Mouse (Mus musculus): ENCODE measurements around the gene Cyp2d10. TPM values are rescaled to one million over a fixed set of nuclear protein-coding genes. Genes with fewer than 3 reads are reported as not detected.
A peak's percentile ranks its signal among the peaks of the same experiment; 100 is the strongest.

Cyp2d10 gene
- polyA plus RNA-seq, 1 experiment, result not detected

DNA sequence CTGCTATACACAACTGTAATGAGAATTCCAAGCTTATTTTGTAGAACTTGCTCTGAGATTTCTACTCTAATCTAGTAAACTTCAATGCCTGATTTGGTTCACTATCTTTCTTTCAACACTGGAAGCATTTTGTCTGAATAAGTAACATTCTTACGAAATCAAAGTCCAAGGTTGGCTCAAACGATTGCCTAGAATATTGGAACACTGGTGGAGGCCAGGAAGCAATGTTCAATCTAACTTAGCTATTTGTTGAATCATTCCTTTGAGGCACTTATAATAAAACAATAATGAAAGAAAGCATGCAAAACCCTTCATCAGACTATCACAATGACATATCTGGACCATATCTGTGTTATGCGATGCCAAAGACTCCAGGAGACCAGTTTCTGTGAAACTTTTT, 27.5 kb upstream of the Cyp2d10 start:
- H3K27ac ChIP-seq (ENCODE audit: insufficient read depth, low read length), result no peak overlapping the region
- TF ChIP-seq CTCF (IDR thresholded peaks at IDR 0.05; ENCODE audit: extremely low read depth, insufficient read depth, low read length) (no peak), POLR2A (IDR thresholded peaks at IDR 0.05; ENCODE audit: extremely low read depth, insufficient read depth, low read length) (no peak)
- no peak overlapping the region for H3K4me3 ChIP-seq (ENCODE audit: insufficient read depth, low read length)
- H3K4me1 ChIP-seq (ENCODE audit: control insufficient read depth, insufficient read depth, low read length), result no peaks in the 10 kb centered on the region

DNA sequence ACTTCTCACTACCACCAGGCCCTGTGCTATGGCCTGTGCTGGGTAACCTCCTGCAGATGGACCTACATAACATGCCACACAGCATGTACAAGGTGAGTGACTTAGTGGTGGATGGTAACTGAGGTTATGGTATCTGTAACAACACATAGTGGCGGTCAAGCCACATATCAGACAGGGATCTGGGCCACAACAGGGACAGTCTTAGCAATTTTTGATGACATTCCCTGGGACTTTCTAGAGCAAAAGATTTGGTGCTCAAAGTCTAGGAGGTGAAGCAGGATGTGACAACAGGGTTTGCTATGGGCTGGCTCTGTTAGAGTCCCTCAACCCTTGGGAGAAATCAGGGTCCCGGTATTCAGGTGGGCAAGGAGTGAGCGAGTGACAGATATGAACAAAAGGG, 26.6 kb upstream of the Cyp2d10 start:
- no peak for TF ChIP-seq POLR2A (IDR thresholded peaks at IDR 0.05; ENCODE audit: extremely low read depth, insufficient read depth, low read length)
- no peak for TF ChIP-seq CTCF (IDR thresholded peaks at IDR 0.05; ENCODE audit: extremely low read depth, insufficient read depth, low read length)

DNA sequence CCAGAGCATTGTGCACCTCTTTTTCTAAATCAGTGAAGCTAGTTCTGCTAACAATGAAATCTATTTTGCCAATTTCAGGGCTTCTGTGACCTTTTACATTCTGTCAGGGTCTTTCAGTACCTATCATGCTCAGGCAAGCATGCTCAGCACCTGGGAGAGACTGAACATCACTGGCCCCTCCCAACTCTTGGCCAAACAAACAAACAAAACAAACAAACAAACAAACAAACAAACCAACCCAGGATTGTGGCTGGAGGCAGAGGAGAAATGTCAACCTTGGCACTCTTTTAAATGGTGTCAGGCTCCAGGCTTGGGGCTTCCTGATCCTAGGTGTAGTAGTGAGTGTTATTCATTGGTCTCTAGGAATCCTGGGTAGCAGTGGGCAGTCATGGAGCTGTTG, 26.1 kb upstream of the Cyp2d10 start, which contains the start of gene Cyp2d9:
Gene Cyp2d9 (plus strand): TSS at position 301 of the 400 bp plus-strand sequence.
- Histone ChIP-seq H3K4me3 (ENCODE audit: insufficient read depth, low read length) (no peak within 1 kb of the TSS), H3K4me1 (ENCODE audit: control insufficient read depth, insufficient read depth, low read length) (no peaks in the 10 kb centered on the region), H3K27ac (ENCODE audit: insufficient read depth, low read length) (no peak within 1 kb of the TSS)
- TF ChIP-seq CTCF (IDR thresholded peaks at IDR 0.05; ENCODE audit: extremely low read depth, insufficient read depth, low read length) (no peak), POLR2A (IDR thresholded peaks at IDR 0.05; ENCODE audit: extremely low read depth, insufficient read depth, low read length) (no peak)

More for the DNA sequence above, 26.6 kb upstream of the Cyp2d10 start:
- H3K4me1 ChIP-seq (ENCODE audit: control insufficient read depth, insufficient read depth, low read length), result no peaks in the 10 kb centered on the region
- H3K27ac ChIP-seq (ENCODE audit: insufficient read depth, low read length), result no peak overlapping the region
- no peak overlapping the region for H3K4me3 ChIP-seq (ENCODE audit: insufficient read depth, low read length)

DNA sequence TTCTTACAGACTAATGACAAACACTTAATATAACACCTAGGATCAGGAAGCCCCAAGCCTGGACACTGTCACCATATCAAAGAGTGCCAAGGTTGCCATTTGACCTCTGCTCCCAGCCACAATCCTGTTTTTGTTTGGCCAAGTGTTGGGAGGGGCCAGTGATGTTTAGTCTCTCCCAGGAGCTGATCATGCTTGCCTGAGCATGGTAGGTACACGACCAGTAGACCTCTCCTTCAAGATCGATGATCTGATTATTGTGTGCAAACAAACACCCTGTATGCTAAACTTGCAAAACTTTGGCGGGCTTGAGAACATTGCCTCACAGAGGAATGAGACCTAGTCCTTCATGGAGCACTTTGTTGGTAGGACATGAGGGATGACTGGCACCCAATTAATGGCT, 16.5 kb upstream of the Cyp2d10 start:
- no peak overlapping the region for H3K4me3 ChIP-seq (ENCODE audit: insufficient read depth, low read length)
- no peak for TF ChIP-seq POLR2A (IDR thresholded peaks at IDR 0.05; ENCODE audit: extremely low read depth, insufficient read depth, low read length)
- no peak for TF ChIP-seq CTCF (IDR thresholded peaks at IDR 0.05; ENCODE audit: extremely low read depth, insufficient read depth, low read length)
- H3K4me1 ChIP-seq (ENCODE audit: control insufficient read depth, insufficient read depth, low read length), result no peaks in the 10 kb centered on the region
- H3K27ac ChIP-seq (ENCODE audit: insufficient read depth, low read length), result no peak overlapping the region

DNA sequence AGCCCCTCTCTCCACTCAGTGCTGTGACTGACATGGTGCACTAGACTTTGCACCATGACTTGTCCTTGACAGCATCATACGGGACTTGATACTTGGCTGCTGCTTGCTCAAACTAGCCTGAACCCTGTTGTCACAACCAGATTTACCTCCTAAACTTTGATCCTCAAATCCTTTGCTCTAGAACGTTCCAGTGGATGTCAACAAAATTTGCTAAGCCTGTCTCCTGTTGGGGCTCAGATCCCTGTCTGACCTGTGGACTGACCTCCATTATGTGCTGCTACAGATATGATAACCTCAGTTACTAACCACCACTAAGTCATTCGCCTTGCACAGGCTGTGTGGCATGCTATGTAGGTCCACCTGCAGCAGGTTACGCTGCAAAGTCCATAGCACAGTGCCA, 15.9 kb upstream of the Cyp2d10 start:
- H3K27ac ChIP-seq (ENCODE audit: insufficient read depth, low read length), result no peak overlapping the region
- H3K4me3 ChIP-seq (ENCODE audit: insufficient read depth, low read length), result no peak overlapping the region
- no peaks in the 10 kb centered on the region for H3K4me1 ChIP-seq (ENCODE audit: control insufficient read depth, insufficient read depth, low read length)
- TF ChIP-seq CTCF (IDR thresholded peaks at IDR 0.05; ENCODE audit: extremely low read depth, insufficient read depth, low read length), result no peak
- no peak for TF ChIP-seq POLR2A (IDR thresholded peaks at IDR 0.05; ENCODE audit: extremely low read depth, insufficient read depth, low read length)

DNA sequence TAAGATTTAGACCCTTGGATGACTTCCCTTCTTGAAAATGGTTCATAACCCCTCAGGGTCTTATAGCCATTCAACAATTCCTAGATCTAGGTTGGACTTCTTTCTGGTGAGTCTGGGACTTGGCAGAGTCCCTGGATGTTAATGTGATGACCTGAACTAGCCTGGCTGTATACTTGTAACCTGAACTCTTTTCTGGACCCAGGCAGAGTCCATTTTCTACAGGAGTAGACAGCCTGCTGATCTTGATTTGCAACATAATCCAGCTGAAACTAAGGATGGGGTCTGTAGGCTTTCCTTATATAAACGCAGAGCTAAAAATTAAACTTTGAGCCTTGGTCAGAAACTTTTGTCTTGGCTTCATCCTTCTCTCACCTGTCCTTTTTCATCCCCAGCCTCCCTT, 11.6 kb upstream of the Cyp2d10 start:
- Histone ChIP-seq H3K4me3 (ENCODE audit: insufficient read depth, low read length) (no peak overlapping the region), H3K4me1 (ENCODE audit: control insufficient read depth, insufficient read depth, low read length) (no peaks in the 10 kb centered on the region), H3K27ac (ENCODE audit: insufficient read depth, low read length) (no peak overlapping the region)
- TF ChIP-seq POLR2A (IDR thresholded peaks at IDR 0.05; ENCODE audit: extremely low read depth, insufficient read depth, low read length) (no peak), CTCF (IDR thresholded peaks at IDR 0.05; ENCODE audit: extremely low read depth, insufficient read depth, low read length) (no peak)

DNA sequence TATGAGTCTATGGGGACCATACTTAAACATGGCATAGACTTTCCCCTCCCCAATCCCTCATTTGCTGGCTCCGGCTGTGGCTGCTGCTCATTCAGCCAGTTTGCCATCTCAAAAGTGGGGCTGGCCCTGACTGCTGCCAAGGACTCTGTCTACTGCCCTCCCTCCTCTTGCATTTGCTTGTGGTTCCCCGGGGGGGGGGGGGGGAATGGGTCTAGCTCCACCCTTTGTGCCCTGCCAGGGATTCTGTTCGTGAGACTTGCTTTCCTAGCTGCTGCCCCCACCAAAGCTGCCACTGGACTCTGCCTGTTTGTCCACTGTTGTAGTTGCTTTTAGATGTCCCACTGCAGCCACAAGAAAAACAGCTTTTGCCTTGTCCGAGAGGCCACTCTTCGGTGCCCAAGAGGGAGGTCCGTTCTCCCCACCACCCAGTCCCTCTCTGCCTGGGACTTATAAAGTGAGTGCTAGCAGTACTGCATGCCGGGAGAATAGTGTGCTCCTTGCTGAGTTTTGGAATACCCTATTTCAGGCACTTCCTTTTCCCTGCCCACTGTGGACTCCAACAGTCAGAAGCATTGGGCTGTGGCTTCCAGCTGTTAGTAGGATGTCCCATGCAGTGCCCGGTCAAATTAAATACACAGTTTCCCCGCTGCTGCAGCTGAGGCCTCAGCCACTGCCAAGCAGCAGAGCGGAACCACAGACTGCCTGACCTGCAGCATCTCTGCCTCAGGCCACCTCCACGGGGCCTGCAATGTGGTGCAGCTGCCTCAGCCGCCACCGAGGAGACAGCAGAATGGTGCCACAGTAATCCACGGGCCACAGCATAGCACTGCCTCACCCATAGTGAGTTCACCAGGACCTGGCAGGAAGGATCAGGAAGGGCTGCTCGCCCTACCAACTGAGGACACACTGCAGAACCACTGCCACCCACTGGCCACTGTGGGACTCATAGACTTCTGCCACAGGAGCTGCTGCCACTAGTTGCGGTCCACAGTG, 10.1 kb upstream of the Cyp2d10 start:
- Histone ChIP-seq H3K4me1 (ENCODE audit: control insufficient read depth, insufficient read depth, low read length) (no peaks in the 10 kb centered on the region), H3K27ac (ENCODE audit: insufficient read depth, low read length) (no peak overlapping the region), H3K4me3 (ENCODE audit: insufficient read depth, low read length) (no peak overlapping the region)
- TF ChIP-seq CTCF (IDR thresholded peaks at IDR 0.05; ENCODE audit: extremely low read depth, insufficient read depth, low read length), result peak; percentile 76
- 0 out of 2 replicates have a peak, but pooled peaks have one; percentile 13 for TF ChIP-seq POLR2A (IDR thresholded peaks at IDR 0.05; ENCODE audit: extremely low read depth, insufficient read depth, low read length)

DNA sequence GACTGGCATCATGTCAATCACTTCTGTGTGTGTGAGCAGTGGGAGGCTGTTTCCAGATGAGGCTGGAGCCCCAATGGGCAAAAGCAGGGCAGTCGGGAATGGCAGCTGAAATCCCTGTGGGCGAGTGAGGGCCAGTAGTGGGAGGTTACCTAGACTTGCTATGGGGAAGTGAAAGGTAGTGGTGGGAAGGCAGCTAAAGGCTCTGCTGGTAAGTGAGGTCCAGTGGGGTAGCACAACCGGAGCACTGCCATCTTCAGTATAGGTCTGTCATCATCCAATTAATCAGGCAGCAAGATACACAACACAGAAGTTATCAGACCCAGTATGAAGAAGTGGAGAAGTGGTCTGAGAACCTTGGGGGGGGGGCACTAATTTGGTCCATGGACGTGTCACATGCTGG, 541 bp upstream of the Cyp2d10 start:
- no peak overlapping the region for H3K27ac ChIP-seq (ENCODE audit: insufficient read depth, low read length)

DNA sequence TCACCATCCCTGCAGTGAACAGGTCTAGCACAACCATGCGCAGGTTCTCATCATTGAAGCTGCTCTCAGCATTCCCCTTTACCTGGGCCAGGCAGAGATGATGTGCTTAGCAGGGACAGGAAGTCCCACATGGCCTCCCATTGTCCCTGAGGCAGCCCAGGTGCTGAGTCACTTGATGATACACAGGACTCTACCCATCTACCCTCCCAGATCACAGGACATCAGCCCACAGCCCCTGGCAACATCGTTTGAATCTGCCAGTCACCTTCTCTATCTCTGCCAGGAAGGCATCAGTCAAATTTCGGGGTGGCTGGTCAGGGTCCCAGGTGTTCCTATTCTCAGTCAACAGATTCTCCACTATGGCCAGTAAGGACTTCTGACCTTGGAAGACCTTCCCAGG, 2.8 kb downstream of the Cyp2d10 start:
- Histone ChIP-seq H3K4me3 (ENCODE audit: insufficient read depth, low read length) (no peak overlapping the region), H3K27ac (ENCODE audit: insufficient read depth, low read length) (no peak overlapping the region), H3K4me1 (ENCODE audit: control insufficient read depth, insufficient read depth, low read length) (no peaks in the 10 kb centered on the region)
- TF ChIP-seq POLR2A (IDR thresholded peaks at IDR 0.05; ENCODE audit: extremely low read depth, insufficient read depth, low read length) (no peak), CTCF (IDR thresholded peaks at IDR 0.05; ENCODE audit: extremely low read depth, insufficient read depth, low read length) (no peak)

More for the DNA sequence above, 541 bp upstream of the Cyp2d10 start:
- no peak for TF ChIP-seq POLR2A (IDR thresholded peaks at IDR 0.05; ENCODE audit: extremely low read depth, insufficient read depth, low read length)
- no peak for TF ChIP-seq CTCF (IDR thresholded peaks at IDR 0.05; ENCODE audit: extremely low read depth, insufficient read depth, low read length)
- Histone ChIP-seq H3K4me1 (ENCODE audit: control insufficient read depth, insufficient read depth, low read length) (no peaks in the 10 kb centered on the region), H3K4me3 (ENCODE audit: insufficient read depth, low read length) (no peak overlapping the region)

DNA sequence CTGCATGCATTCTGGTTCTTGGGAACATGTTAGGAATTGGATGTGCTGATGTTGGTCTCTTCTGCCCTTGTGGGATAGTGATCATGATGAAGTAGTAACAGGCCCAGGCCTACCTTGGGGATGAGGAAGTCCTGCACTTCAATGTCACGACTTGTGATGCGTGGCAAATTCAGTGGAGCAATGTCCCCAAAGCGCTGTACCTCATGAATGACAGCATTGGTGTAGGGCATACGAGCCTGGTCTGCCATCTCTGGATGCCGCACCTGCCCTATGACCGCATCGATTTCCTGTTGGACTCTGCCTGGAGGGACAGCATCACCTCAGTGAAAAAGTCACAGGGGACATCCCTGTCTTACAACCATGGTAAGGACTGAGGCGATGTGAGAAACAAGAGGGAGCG, 3.4 kb downstream of the Cyp2d10 start:
- no peaks in the 10 kb centered on the region for H3K4me1 ChIP-seq (ENCODE audit: control insufficient read depth, insufficient read depth, low read length)
- H3K4me3 ChIP-seq (ENCODE audit: insufficient read depth, low read length), result no peak overlapping the region
- H3K27ac ChIP-seq (ENCODE audit: insufficient read depth, low read length), result no peak overlapping the region
- TF ChIP-seq POLR2A (IDR thresholded peaks at IDR 0.05; ENCODE audit: extremely low read depth, insufficient read depth, low read length) (no peak), CTCF (IDR thresholded peaks at IDR 0.05; ENCODE audit: extremely low read depth, insufficient read depth, low read length) (no peak)
